ENCODE assay signal across 30 mouse cellular contexts in the genomic region with DNA sequence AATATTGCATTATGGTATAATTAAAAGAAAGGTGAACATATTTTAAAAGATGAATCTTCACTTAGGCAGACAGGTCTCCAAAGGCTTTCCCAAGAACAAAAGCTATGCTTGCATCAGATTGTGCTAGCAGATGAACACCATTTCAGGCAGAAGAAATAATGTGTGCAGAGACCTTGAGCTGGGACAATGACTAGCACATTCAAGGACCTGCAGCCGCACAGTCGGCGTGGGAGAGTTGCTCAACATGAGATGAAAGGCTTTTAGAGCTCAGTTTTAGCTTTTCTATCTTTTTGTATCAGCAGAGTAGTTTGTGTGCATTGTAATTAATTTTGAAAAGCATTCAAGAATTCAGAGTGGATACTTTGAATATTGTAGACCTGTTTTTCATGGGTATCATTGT. TPM values are rescaled to one million over a fixed set of nuclear protein-coding genes. Genes with fewer than 3 reads are reported as not detected.
DNase-seq lines count a peak whose midpoint lies in the region; ATAC-seq lines count a peak whose summit lies in the region.
"Had no signal": no experiment of that assay in that cellular context is flagged by ENCODE, and none has a peak within 500 bp of the region (broad histone marks: within the 10 kb centered on the region; RNA-seq: fewer than 3 reads in every experiment).

No protein-coding gene starts in this region.

- H3K9ac ChIP-seq in heart, embryonic 11.5 days (ENCODE audit: low read depth, low read length), result no peak overlapping the region
- H3K9ac ChIP-seq: forebrain, embryonic 13.5 days; forebrain, postnatal 0 days; heart, embryonic 12.5 days; heart, embryonic 15.5 days; hindbrain, embryonic 13.5 days; intestine, embryonic 15.5 days had no signal

- no peak for ATAC-seq in heart, embryonic 11.5 days (replicated peaks; ENCODE audit: insufficient number of reproducible peaks, low FRiP score, low TSS enrichment)
- ATAC-seq: CD4-positive, CD25-positive, alpha-beta regulatory T cell, adult 4 months; forebrain, embryonic 13.5 days; forebrain, postnatal 0 days; hindbrain, embryonic 16.5 days; intestine, embryonic 15.5 days had no signal

- H3K27ac ChIP-seq in heart, embryonic 11.5 days (ENCODE audit: low read depth, low read length), result no peak overlapping the region
- H3K27ac ChIP-seq: forebrain, embryonic 10.5 days; forebrain, embryonic 13.5 days; heart, embryonic 15.5 days; hindbrain, embryonic 10.5 days; hindbrain, embryonic 13.5 days; intestine, embryonic 15.5 days had no signal

- no peaks in the 10 kb centered on the region for H3K36me3 ChIP-seq in heart, embryonic 11.5 days (ENCODE audit: control insufficient read depth, insufficient read depth, low read length)
- H3K36me3 ChIP-seq: forebrain, embryonic 10.5 days; heart, embryonic 12.5 days; heart, embryonic 15.5 days; hindbrain, embryonic 10.5 days; hindbrain, embryonic 13.5 days; intestine, embryonic 15.5 days had no signal

- no peak overlapping the region for H3K4me2 ChIP-seq in heart, embryonic 11.5 days
- H3K4me2 ChIP-seq: forebrain, embryonic 13.5 days; heart, embryonic 12.5 days; heart, embryonic 15.5 days; hindbrain, embryonic 13.5 days; intestine, embryonic 15.5 days had no signal

- no peak overlapping the region for H3K4me3 ChIP-seq in heart, embryonic 11.5 days (ENCODE audit: low read depth, low read length)
- H3K4me3 ChIP-seq: forebrain, embryonic 10.5 days; forebrain, embryonic 13.5 days; heart, embryonic 12.5 days; heart, embryonic 15.5 days; hindbrain, embryonic 10.5 days; hindbrain, embryonic 13.5 days; intestine, embryonic 15.5 days had no signal

- DNase-seq in adrenal gland, adult 2 months, result peak; percentile 65
- peak; percentile 62 for DNase-seq in adrenal gland, adult 8-10 months
- DNase-seq in adrenal gland, postnatal 25 days, result peak; percentile 13
- DNase-seq in testis, postnatal 14 days (ENCODE audit: low spot score), result peak; percentile 72
- DNase-seq in left cerebral cortex, postnatal 25 days (ENCODE audit: low spot score in 2 of 2), result no peak
- DNase-seq: cerebellum, adult 18-20 months; cerebellum, adult 9-10 months; cerebellum, postnatal 14 days; forebrain, postnatal 0 days; gastrocnemius, postnatal 25 days; heart, postnatal 10 days; heart, postnatal 36 days; kidney, adult 11 months had no signal

- no peaks in the 10 kb centered on the region for H3K9me3 ChIP-seq in heart, embryonic 11.5 days (replicated peaks; ENCODE audit: control insufficient read depth, low read length)
- H3K9me3 ChIP-seq: forebrain, embryonic 10.5 days; forebrain, embryonic 13.5 days; heart, embryonic 12.5 days; heart, embryonic 15.5 days; hindbrain, embryonic 10.5 days; hindbrain, embryonic 13.5 days; intestine, embryonic 15.5 days had no signal

- no peaks in the 10 kb centered on the region for H3K4me1 ChIP-seq in heart, embryonic 11.5 days (ENCODE audit: control insufficient read depth, insufficient read depth, low read length)
- H3K4me1 ChIP-seq: forebrain, embryonic 13.5 days; heart, embryonic 12.5 days; heart, embryonic 15.5 days; hindbrain, embryonic 10.5 days; hindbrain, embryonic 13.5 days; intestine, embryonic 15.5 days had no signal

- 89% methylated on average over 3 of the region's 3 CpGs for WGBS in heart, embryonic 11.5 days (ENCODE audit: insufficient replicate concordance)

- H3K27me3 ChIP-seq in heart, embryonic 11.5 days (ENCODE audit: control insufficient read depth, insufficient read depth, low read length), result no peaks in the 10 kb centered on the region
- H3K27me3 ChIP-seq: heart, embryonic 12.5 days; heart, embryonic 15.5 days; hindbrain, embryonic 13.5 days; intestine, embryonic 15.5 days had no signal

- intact Hi-C loops in left cerebral cortex, postnatal 25 days (cut with DNase I), result no loop called here

RNA-seq across cellular contexts. Expression of gene Lmo3, which starts 36.6 kb away (rescaled TPM):
- total RNA-seq in adrenal gland, adult 2 months (2021), result 1 to 10 TPM in 1 of 2 experiments, under 1 TPM in 1; 0.66 to 2.0 TPM
- 0.13 and 0.39 TPM in 2 replicates for polyA plus RNA-seq in adrenal gland, adult 2 months (2012; rRNA removed)
- 1 to 10 TPM; 1.0 to 1.6 (median 1.3) TPM for total RNA-seq in adrenal gland, adult 8-10 months (2022)
- total RNA-seq in adrenal gland, postnatal 25 days (2021), result 1.2 and 1.8 TPM in 2 replicates
- total RNA-seq in left cerebral cortex, postnatal 25 days (2021), result 100 to 1,000 TPM; 147 to 190 TPM
- 1.0 and 1.8 TPM in 2 replicates for polyA plus RNA-seq in heart, embryonic 11.5 days (2014; fragmentation: Nextera tagmentation; extraction: Ambion mirVana)
- total RNA-seq: gastrocnemius, postnatal 25 days; heart, postnatal 36 days; MEL had no signal
- polyA plus RNA-seq: C2C12; CD4-positive, CD25-positive, alpha-beta regulatory T cell, adult 4 months; gonadal fat pad, adult 2 months had no signal

RNA-seq across cellular contexts. Expression of gene Igbp1b, which starts 39.9 kb away (rescaled TPM):
- total RNA-seq in adrenal gland, adult 2 months (2021), result not detected
- polyA plus RNA-seq in adrenal gland, adult 2 months (2012; rRNA removed), result not detected in 2 replicates
- not detected for total RNA-seq in adrenal gland, adult 8-10 months (2022)
- not detected in 2 replicates for total RNA-seq in adrenal gland, postnatal 25 days (2021)
- total RNA-seq in left cerebral cortex, postnatal 25 days (2021), result 1 to 10 TPM in 1 of 2 experiments, under 1 TPM in 1; 0.89 to 1.1 TPM
- polyA plus RNA-seq in heart, embryonic 11.5 days (2014; fragmentation: Nextera tagmentation; extraction: Ambion mirVana), result not detected in 2 replicates
- total RNA-seq: gastrocnemius, adult 8-10 months; gastrocnemius, postnatal 25 days; heart, adult 8-10 months; heart, postnatal 10 days; heart, postnatal 36 days; MEL had no signal
- polyA plus RNA-seq: C2C12; CD4-positive, CD25-positive, alpha-beta regulatory T cell, adult 4 months; embryonic facial prominence, embryonic 11.5 days; embryonic facial prominence, embryonic 14.5 days; forebrain, embryonic 10.5 days; gonadal fat pad, adult 2 months; heart, embryonic 12.5 days; heart, embryonic 15.5 days; hindbrain, embryonic 10.5 days; hindbrain, embryonic 13.5 days; intestine, embryonic 15.5 days had no signal

Comparison
In these comparisons a context has a peak if more than half of its experiments do, and no peak if none do; other contexts are left out.
1. DNase-seq: peak in adrenal gland, adult 2 months (single experiment), adrenal gland, adult 8-10 months (single experiment), adrenal gland, postnatal 25 days (single experiment) and testis, postnatal 14 days (single experiment); none in left cerebral cortex, postnatal 25 days (0 of 2).
2. RNA of gene Lmo3, which starts 36.6 kb away (total RNA-seq): 147 to 190 TPM in left cerebral cortex, postnatal 25 days; 0.66 to 2.0 TPM in adrenal gland, adult 2 months, 1.0 to 1.6 TPM in adrenal gland, adult 8-10 months and 1.2 to 1.8 TPM in adrenal gland, postnatal 25 days; every median in the first group is over 10 times any median in the second.